Mouse (Mus musculus) small intestine, adult 2 months (tissue): Measurements from ENCODE around the gene Otulin. TPM values are rescaled to one million over a fixed set of nuclear protein-coding genes. Genes with fewer than 3 reads are reported as not detected.

Source experiments
- H3K27ac ChIP-seq: fragments of 200-500 bp; 2 replicates; pipeline ENCODE4 v1.5.1; 2012; ENCODE audit warnings: low read depth, low read length, control low read depth, inconsistent platforms; ENCODE audit not compliant: insufficient read depth
- H3K27me3 ChIP-seq: fragments of 200-500 bp; 2 replicates; pipeline ENCODE4 v1.6.1; 2012; ENCODE audit warnings: mild to moderate bottlenecking, moderate library complexity, low read length, inconsistent platforms; ENCODE audit not compliant: control insufficient read depth, insufficient read depth
- H3K36me3 ChIP-seq: fragments of 200-500 bp; 2 replicates; pipeline ENCODE4 v1.6.1; 2012; ENCODE audit warnings: mild to moderate bottlenecking, low read length, control low read depth, inconsistent platforms; ENCODE audit not compliant: control insufficient read depth, insufficient read depth
- H3K4me1 ChIP-seq: fragments of 200-500 bp; 2 replicates; pipeline ENCODE4 v1.6.1; 2012; ENCODE audit warnings: low read length, inconsistent platforms, mixed read lengths; ENCODE audit not compliant: control insufficient read depth, insufficient read depth, insufficient read length
- H3K4me3 ChIP-seq: fragments of 200-500 bp; 2 replicates; pipeline ENCODE4 v1.5.1; 2012; ENCODE audit warnings: low read depth, mild to moderate bottlenecking, control low read depth, inconsistent platforms, low read length, moderate library complexity
- CTCF ChIP-seq: fragments of 200-500 bp; IDR thresholded peaks from 2 replicates; pipeline ENCODE4 v1.5.1; 2012; ENCODE audit warnings: low read depth, mild to moderate bottlenecking, control low read depth, inconsistent platforms, low read length, moderate library complexity, mixed read lengths; ENCODE audit not compliant: insufficient replicate concordance, insufficient read length; ENCODE audit errors: extremely low read depth
- POLR2A ChIP-seq: fragments of 200-500 bp; IDR thresholded peaks from 2 replicates; pipeline ENCODE4 v1.6.1; 2012; ENCODE audit warnings: low read depth, mild to moderate bottlenecking, control low read depth, inconsistent platforms, low read length, moderate library complexity
- whole genome bisulfite sequencing: fragments of 180-500 bp; shearing (Covaris S2); methylation state at CpG from one replicate; pipeline ENCODE4 v1.1.7; 2018; 5-methylcytosine and 5-hydroxymethylcytosine counted together
- polyA plus RNA-seq: library from polyadenylated mRNA; depleted of rRNA; stranded (reverse); fragments of >200 nt; gene quantifications from 2 replicates; pipeline ENCODE4 v1.2.3, GENCODE M21; 2012

Otulin gene
- polyA plus RNA-seq, 1 experiment, result 31.8 TPM

DNA sequence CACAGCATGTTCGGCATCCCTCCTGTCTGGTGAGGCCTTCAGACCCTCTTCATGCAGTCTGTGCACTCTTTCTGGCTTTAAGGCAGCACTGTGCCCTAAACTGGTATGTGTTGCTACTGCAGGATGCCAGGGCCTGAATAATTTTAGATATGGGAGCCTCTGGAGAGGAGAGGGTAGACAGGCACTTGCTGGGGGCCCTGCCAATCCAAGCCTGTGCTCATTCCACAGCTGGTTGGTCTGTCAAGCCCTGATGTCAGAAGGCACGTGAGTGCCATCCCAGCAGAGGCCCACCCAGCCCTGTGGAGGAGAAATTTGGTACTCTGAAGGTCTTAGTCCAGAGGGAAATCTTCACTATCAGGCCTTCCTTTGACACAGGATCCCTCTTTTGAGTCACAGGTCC lies 49.7 kb downstream of the Otulin start:
- no peak overlapping the region for H3K4me3 ChIP-seq
- H3K36me3 ChIP-seq, result 0 out of 2 replicates have a peak, but pooled peaks cover 1% of the 10 kb centered on the region
- H3K27ac ChIP-seq, result no peak overlapping the region
- H3K4me1 ChIP-seq, result peaks cover 8% of the 10 kb centered on the region
- H3K27me3 ChIP-seq, result no peaks in the 10 kb centered on the region
- TF ChIP-seq POLR2A (no peak), CTCF (no peak)
- 91% methylated on average over 2 of the region's 2 CpGs for WGBS

DNA sequence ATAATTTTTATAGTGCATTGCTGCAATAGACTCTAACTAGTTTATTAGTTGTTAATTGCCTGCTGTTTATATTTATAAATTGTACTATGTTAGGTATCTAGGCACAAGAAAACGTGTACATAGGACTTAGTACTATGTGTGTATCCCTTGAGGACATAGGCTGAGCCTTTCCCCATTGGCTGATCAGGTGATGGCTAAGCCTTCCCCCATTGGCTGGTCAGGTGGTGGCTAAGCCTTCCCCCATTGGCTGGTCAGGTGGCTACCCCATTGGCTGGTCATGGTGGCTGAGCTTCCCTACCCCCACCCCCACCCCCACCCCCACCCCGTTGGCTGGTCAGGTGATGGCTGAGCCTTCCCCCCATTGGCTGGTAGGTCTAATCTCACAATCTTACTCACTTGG lies 50.6 kb downstream of the Otulin start:
- Histone ChIP-seq H3K4me3 (no peak overlapping the region), H3K4me1 (peaks cover 8% of the 10 kb centered on the region), H3K27ac (no peak overlapping the region), H3K36me3 (peaks cover 1% of the 10 kb centered on the region; the same call in 1 of the 2 replicates), H3K27me3 (no peaks in the 10 kb centered on the region)
- TF ChIP-seq POLR2A (no peak), CTCF (no peak)
- 78% methylated on average over 2 of the region's 2 CpGs for WGBS

DNA sequence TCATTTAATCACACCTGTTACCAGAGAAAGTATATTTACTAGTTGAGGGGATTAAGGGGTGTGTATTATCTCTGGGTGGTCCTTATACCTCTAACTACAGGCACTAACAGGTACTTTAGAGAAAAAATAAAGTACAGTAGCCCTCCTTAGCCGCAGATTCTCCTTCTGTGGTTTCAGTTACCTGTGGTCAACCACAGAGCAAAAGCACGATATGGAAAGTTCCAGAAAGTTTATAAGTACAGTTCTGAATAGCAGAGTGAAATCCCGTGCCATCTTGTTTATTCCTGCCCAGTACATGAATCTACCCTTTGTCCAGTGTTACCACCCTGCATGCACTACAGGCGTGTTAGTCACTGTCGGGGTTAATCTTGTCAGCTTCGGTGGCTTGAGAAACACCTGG lies 51.6 kb downstream of the Otulin start:
- Histone ChIP-seq H3K27me3 (no peaks in the 10 kb centered on the region), H3K4me1 (peaks cover 8% of the 10 kb centered on the region), H3K27ac (no peak overlapping the region), H3K36me3 (peaks cover 1% of the 10 kb centered on the region; the same call in 1 of the 2 replicates), H3K4me3 (no peak overlapping the region)
- 69% methylated on average over 6 of the region's 6 CpGs for WGBS
- TF ChIP-seq POLR2A, result no peak
- TF ChIP-seq CTCF, result no peak

DNA sequence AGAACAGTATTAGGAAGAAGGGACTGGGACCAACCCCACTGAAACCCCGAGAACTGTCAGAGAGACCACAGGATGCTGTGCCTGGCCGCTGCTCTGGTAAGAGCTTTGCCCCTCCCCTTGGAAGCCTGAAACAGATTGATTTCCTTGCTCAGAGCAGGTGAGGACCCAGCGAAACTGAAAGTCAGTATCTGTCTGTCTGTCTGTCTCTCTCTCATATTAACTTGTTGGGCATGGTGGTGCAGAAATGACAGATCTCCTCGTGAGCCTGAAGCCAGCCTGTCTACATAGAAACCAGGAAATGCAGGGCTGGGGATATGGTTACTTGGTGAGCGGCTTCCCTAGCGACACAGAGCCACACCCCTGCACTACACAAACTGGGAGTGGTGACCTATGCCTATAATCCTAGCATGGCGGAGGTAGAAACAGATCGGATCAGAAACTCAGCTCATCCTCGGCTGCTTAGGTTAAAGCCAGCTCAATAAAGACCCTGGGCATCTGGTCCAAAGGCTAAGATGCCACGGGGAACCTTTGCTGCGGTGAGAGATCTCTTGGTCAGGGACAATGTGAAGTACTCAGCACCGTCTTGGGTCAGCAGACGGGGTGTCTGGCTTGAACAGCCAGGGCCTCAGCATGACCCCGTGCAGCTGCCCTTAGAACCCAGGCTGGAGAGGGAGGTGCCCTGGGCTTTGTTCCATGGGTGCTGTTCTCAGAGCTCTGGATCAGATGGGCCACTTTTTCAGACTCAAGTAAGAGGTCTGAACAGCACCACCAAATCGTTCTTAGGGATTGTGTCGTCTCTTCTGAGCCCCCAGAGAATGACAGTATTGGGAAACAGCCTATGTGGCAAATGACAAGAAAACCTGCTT lies 52.3 kb downstream of the Otulin start:
- Histone ChIP-seq H3K4me3 (peak overlapping the region; percentile 13; the same call in 1 of the 2 replicates), H3K27ac (no peak overlapping the region), H3K27me3 (no peaks in the 10 kb centered on the region), H3K36me3 (peaks cover 2% of the 10 kb centered on the region; the same call in 1 of the 2 replicates), H3K4me1 (peaks cover 8% of the 10 kb centered on the region)
- WGBS, result 53% methylated on average over 16 of the region's 16 CpGs
- no peak for TF ChIP-seq CTCF
- no peak for TF ChIP-seq POLR2A

GRCm38 (mm10) chr15:27576886-27577285 lies 53.6 kb downstream of the Otulin start:
- TF ChIP-seq CTCF, result no peak

DNA sequence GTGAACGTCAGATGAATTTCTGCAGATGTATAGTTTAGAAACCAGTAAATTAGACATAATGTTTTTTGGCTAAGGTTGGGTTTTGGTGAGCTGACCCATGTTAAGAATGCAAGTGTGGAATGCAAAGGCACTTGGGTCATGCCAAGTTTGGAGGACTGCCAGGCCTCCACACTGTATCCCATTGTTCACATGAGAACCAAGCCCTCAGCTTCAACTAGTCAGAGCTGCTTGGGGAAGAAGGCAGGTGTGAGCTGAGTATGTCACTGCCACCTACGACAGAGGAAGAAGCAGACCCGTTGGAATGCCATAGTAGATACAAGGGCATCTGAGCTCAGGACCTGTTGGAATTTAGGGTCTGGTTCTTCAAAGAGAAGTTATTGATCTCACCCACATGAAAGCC lies 54.6 kb downstream of the Otulin start:
- Histone ChIP-seq H3K4me1 (peaks cover 8% of the 10 kb centered on the region), H3K27ac (no peak overlapping the region), H3K4me3 (no peak overlapping the region), H3K27me3 (no peaks in the 10 kb centered on the region), H3K36me3 (peaks cover 12% of the 10 kb centered on the region; the same call in 1 of the 2 replicates)
- WGBS, result 61% methylated on average over 3 of the region's 3 CpGs
- TF ChIP-seq POLR2A (no peak), CTCF (no peak)

More at GRCm38 (mm10) chr15:27576886-27577285, 53.6 kb downstream of the Otulin start:
- H3K27ac ChIP-seq, result no peak overlapping the region
- no peaks in the 10 kb centered on the region for H3K27me3 ChIP-seq
- 88% methylated on average over 1 of the region's 1 CpGs for WGBS
- peaks cover 8% of the 10 kb centered on the region for H3K4me1 ChIP-seq
- H3K36me3 ChIP-seq, result peaks cover 8% of the 10 kb centered on the region; the same call in 1 of the 2 replicates
- H3K4me3 ChIP-seq, result no peak overlapping the region

DNA sequence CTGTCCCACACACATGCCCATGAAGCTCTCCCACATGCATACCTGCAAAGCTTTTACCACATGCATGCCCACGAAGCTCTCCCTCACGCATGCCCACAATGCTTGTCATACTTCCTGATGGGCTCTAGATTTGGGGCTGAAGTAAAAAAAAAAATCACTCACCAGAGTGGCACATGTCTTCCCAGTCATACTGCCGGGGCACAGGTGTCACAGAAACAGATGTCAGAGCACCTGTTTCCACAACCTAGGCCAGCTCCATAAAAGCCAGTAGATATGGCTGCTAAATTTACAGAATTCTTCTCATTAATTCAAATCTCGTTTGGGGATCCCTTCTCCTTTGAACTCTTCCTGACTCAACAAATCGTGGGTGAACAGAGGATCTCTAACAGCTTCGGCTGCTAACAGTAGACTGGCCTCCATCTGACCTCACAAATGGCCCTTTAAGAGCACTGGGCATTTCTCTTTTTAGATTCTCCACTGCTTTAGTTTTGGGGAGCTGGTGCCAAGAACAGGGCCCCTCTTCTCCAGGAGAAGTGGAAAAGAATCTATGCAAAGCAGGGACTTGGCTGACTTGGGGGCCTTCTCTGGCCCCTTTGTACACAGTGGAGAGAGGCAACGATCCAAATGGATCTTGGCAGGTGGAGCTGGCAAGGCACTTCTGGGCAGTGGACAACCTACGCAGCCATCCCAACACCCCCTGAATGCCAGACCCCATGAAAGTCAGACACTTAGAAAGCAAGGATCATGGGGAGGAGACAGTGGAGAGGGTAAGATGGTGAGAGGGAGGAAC lies 55.3 kb downstream of the Otulin start:
- TF ChIP-seq CTCF (no peak), POLR2A (no peak)
- no peak overlapping the region for H3K27ac ChIP-seq

More for the DNA sequence above, 55.3 kb downstream of the Otulin start:
- Histone ChIP-seq H3K27me3 (no peaks in the 10 kb centered on the region), H3K4me1 (peaks cover 8% of the 10 kb centered on the region), H3K4me3 (no peak overlapping the region), H3K36me3 (peaks cover 12% of the 10 kb centered on the region; the same call in 1 of the 2 replicates)
- 74% methylated on average over 8 of the region's 8 CpGs for WGBS
